Mouse (Mus musculus) stomach, embryonic 14.5 days (tissue): ENCODE data around the gene Hbb-bs. TPM values are rescaled to one million over a fixed set of nuclear protein-coding genes. Genes with fewer than 3 reads are reported as not detected.
"Not testable (repeated sequence)": the region's sequence is repeated elsewhere in the genome, so short reads cannot be mapped to it uniquely, and the experiment has no call there.

Experiments
- ATAC-seq: fragments of 200-750 bp; cut with Nextera tagmentation; 2 replicates; pipeline ENCODE4 v1.8.0; 2017; ENCODE audit warnings: low read depth, moderate TSS enrichment; ENCODE audit not compliant: insufficient number of reproducible peaks, insufficient read depth, low FRiP score
- H3K27ac ChIP-seq: fragments of 300-500 bp; sonication (generic); 2 replicates; pipeline ENCODE4 v1.5.1; 2014; ENCODE audit warnings: mild to moderate bottlenecking, low read length, moderate library complexity, mixed read lengths
- H3K27me3 ChIP-seq: fragments of 300-500 bp; sonication (generic); 2 replicates; pipeline ENCODE4 v1.6.1; 2014; ENCODE audit warnings: low read length, control low read depth, mixed read lengths; ENCODE audit not compliant: control insufficient read depth, insufficient read depth
- H3K36me3 ChIP-seq: fragments of 300-500 bp; sonication (generic); 2 replicates; pipeline ENCODE4 v1.6.1; 2014; ENCODE audit warnings: mild to moderate bottlenecking, control low read depth, low read length, moderate library complexity, mixed read lengths; ENCODE audit not compliant: control insufficient read depth, insufficient read depth
- H3K4me1 ChIP-seq: fragments of 300-500 bp; sonication (generic); 2 replicates; pipeline ENCODE4 v1.6.1; 2014; ENCODE audit warnings: low read length, control low read depth, mixed read lengths; ENCODE audit not compliant: control insufficient read depth, insufficient read depth
- H3K4me2 ChIP-seq: fragments of 300-500 bp; sonication (generic); replicated peaks from 2 replicates; pipeline ENCODE4 v1.6.1; 2014; ENCODE audit warnings: low read depth, low read length, control low read depth
- H3K4me3 ChIP-seq: fragments of 300-500 bp; sonication (generic); 2 replicates; pipeline ENCODE4 v1.5.1; 2014; ENCODE audit warnings: low read depth, low read length, control low read depth
- H3K9ac ChIP-seq: fragments of 300-500 bp; sonication (generic); replicated peaks from 2 replicates; pipeline ENCODE4 v1.6.1; 2014; ENCODE audit warnings: low read depth, mild to moderate bottlenecking, control low read depth, low read length, moderate library complexity, mixed read lengths
- H3K9me3 ChIP-seq: fragments of 300-500 bp; sonication (generic); 2 replicates; pipeline ENCODE4 v1.6.1; 2016; ENCODE audit warnings: low read depth, low read length, control low read depth; ENCODE audit not compliant: control insufficient read depth
- WGBS: fragments of 180-500 bp; shearing (Covaris S2); extraction: QIAGEN DNeasy Blood & Tissue Kit; methylation state at CpG from one replicate; pipeline ENCODE4 v1.1.7; 2014; 5-methylcytosine and 5-hydroxymethylcytosine counted together
- polyA plus RNA-seq: library from polyadenylated mRNA; unstranded; fragments of >200 nt; fragmentation: Nextera tagmentation; extraction: Ambion mirVana; gene quantifications from 2 replicates; pipeline ENCODE4 v1.2.1, GENCODE M21; 2014

Hbb-bs gene
- polyA plus RNA-seq, 1 experiment from 2014 or later, result 3,888 TPM

GRCm38 (mm10) chr7:103808971-103809800 lies 18.7 kb downstream of the Hbb-bs start:
- H3K4me2 ChIP-seq, result no peak overlapping the region
- ATAC-seq, result no peak
- WGBS, result 53% methylated on average over 5 of the region's 5 CpGs

DNA sequence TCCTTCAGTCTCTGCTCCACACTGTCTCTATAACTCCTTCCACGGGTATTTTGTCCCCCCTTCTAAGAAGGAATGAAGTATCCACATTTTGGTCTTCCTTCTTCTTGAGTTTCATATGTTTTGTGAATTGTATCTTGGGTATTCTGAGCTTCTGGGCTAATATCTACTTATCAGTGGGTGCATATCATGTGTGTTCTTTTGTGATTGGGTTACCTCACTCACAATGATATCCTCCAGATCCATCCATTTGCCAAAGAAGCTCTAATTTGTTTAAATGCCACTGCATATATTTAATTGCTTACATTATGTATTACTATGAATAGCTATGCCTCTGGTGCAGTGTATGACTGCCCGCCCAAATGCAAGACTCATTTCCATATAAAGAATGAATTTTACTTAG lies 19.8 kb downstream of the Hbb-bs start:
- not testable (repeated sequence) for H3K4me2 ChIP-seq, H3K36me3 ChIP-seq, H3K9ac ChIP-seq, H3K4me1 ChIP-seq, H3K27me3 ChIP-seq, H3K4me3 ChIP-seq, ATAC-seq, H3K27ac ChIP-seq, H3K9me3 ChIP-seq
- 78% methylated on average over 2 of the region's 2 CpGs for WGBS

More at GRCm38 (mm10) chr7:103808971-103809800, 18.7 kb downstream of the Hbb-bs start:
- Histone ChIP-seq H3K27me3 (no peaks in the 10 kb centered on the region), H3K36me3 (no peaks in the 10 kb centered on the region), H3K4me1 (no peaks in the 10 kb centered on the region), H3K4me3 (no peak overlapping the region), H3K9me3 (no peaks in the 10 kb centered on the region), H3K27ac (no peak overlapping the region), H3K9ac (no peak overlapping the region)

- ATAC-seq, result no peak
Measured at GRCm38 (mm10) chr7:103806856-103807255, 21.0 kb downstream of the Hbb-bs start.

GRCm38 (mm10) chr7:103792669-103793388 lies 35.1 kb downstream of the Hbb-bs start:
- Histone ChIP-seq H3K27me3 (no peaks in the 10 kb centered on the region), H3K4me2 (no peak overlapping the region), H3K36me3 (no peaks in the 10 kb centered on the region), H3K27ac (no peak overlapping the region), H3K4me1 (no peaks in the 10 kb centered on the region), H3K9ac (no peak overlapping the region), H3K9me3 (no peaks in the 10 kb centered on the region), H3K4me3 (no peak overlapping the region)
- WGBS, result 28% methylated on average over 4 of the region's 4 CpGs
- no peak for ATAC-seq

More at GRCm38 (mm10) chr7:103806856-103807255, 21.0 kb downstream of the Hbb-bs start:
- no peaks in the 10 kb centered on the region for H3K36me3 ChIP-seq
- no peaks in the 10 kb centered on the region for H3K9me3 ChIP-seq
- 59% methylated on average over 1 of the region's 1 CpGs for WGBS
- no peak overlapping the region for H3K9ac ChIP-seq
- no peak overlapping the region for H3K27ac ChIP-seq
- no peaks in the 10 kb centered on the region for H3K4me1 ChIP-seq
- no peak overlapping the region for H3K4me3 ChIP-seq
- H3K4me2 ChIP-seq, result no peak overlapping the region
- H3K27me3 ChIP-seq, result no peaks in the 10 kb centered on the region

DNA sequence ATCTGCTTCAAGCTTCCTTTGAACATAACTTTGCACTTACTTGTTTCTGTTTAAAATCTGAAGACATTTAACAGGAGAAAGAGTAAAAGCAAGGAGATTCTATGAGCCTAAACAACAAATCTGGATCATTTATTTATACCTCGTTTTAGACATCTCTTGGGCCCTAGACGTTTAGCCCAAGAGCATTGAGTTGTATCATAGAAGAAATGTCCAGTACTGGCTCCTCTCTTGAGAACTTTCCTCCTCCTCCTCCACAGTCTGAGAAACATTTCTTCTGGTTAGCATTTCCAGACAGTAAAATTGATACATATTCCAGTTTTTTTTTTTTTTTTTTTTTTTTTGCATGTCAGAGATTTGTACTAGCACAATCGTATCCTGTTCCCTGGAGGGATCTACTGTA lies 36.2 kb downstream of the Hbb-bs start, which contains the start of gene Olfr67:
Olfr67 (minus strand) TSS at position 101 of the 400 bp plus-strand sequence.
- Histone ChIP-seq H3K27ac (no peak within 1 kb of the TSS), H3K36me3 (no peaks in the 10 kb centered on the region), H3K4me3 (no peak within 1 kb of the TSS), H3K9ac (no peak within 1 kb of the TSS), H3K4me1 (no peaks in the 10 kb centered on the region), H3K27me3 (no peaks in the 10 kb centered on the region), H3K9me3 (no peaks in the 10 kb centered on the region), H3K4me2 (no peak within 1 kb of the TSS)
- ATAC-seq, result no peak
- 67% methylated on average over 3 of the region's 3 CpGs for WGBS

DNA sequence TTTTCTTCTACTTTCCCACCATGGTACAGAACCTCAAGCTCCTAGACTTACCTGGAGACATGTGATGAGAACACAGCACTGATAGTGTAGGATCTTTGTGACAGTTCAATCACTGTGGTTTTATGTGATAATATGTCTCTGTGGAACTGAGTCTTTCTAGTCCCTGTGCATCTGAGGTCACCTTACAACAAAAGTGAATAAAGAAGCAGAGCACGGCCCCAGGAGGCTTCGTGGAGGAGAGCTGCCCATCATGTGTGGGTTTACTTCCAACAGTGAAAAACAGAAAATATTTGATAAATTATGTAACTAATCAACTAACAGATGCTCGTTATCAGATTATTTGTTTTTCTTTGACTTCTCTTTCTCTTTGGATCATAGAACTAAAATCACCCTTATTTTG lies 48.3 kb downstream of the Hbb-bs start, which contains the start of gene Olfr68:
Olfr68 (minus strand) TSS at position 101 of the 400 bp plus-strand sequence.
- no peak for ATAC-seq
- Histone ChIP-seq H3K9me3 (no peaks in the 10 kb centered on the region), H3K27me3 (no peaks in the 10 kb centered on the region), H3K27ac (no peak within 1 kb of the TSS), H3K4me2 (no peak within 1 kb of the TSS), H3K36me3 (no peaks in the 10 kb centered on the region), H3K9ac (no peak within 1 kb of the TSS), H3K4me3 (no peak within 1 kb of the TSS), H3K4me1 (no peaks in the 10 kb centered on the region)
- 83% methylated on average over 3 of the region's 3 CpGs for WGBS

- H3K9me3 ChIP-seq, H3K36me3 ChIP-seq, H3K4me1 ChIP-seq, H3K4me3 ChIP-seq, H3K4me2 ChIP-seq, H3K9ac ChIP-seq, ATAC-seq, H3K27ac ChIP-seq, H3K27me3 ChIP-seq: not testable (repeated sequence)
- 83% methylated on average over 3 of the region's 4 CpGs for WGBS
Measured at GRCm38 (mm10) chr7:103777652-103778051, 50.2 kb downstream of the Hbb-bs start.
